Mouse (Mus musculus) brain, embryonic 14.5 days (tissue): ENCODE results near the gene Arl9.

ENCODE experiments used
- CTCF ChIP-seq: fragments of 200-500 bp; IDR thresholded peaks from 2 replicates; pipeline ENCODE4 v1.5.1; 2012; ENCODE audit warnings: inconsistent platforms, mild to moderate bottlenecking, moderate library complexity, borderline replicate concordance; ENCODE audit not compliant: insufficient read depth, insufficient read length; ENCODE audit errors: extremely low read depth
- POLR2A ChIP-seq: fragments of 200-500 bp; IDR thresholded peaks from 2 replicates; pipeline ENCODE4 v1.6.1; 2012; ENCODE audit warnings: mild to moderate bottlenecking, inconsistent platforms, borderline replicate concordance; ENCODE audit not compliant: poor library complexity, insufficient read depth, insufficient read length, severe bottlenecking; ENCODE audit errors: extremely low read depth

- TF ChIP-seq CTCF, result no peak
- no peak for TF ChIP-seq POLR2A
Measured at GRCm38 (mm10) chr5:76954271-76954900, 49.5 kb upstream of the Arl9 start.
